Mouse (Mus musculus) myocyte (in vitro differentiated cells): ENCODE results near the gene Sept7. TPM values are rescaled to one million over a fixed set of nuclear protein-coding genes. Genes with fewer than 3 reads are reported as not detected.

Source experiments
- H3K27me3 ChIP-seq: one replicate; pipeline ENCODE4 v1.6.1; 2011; ENCODE audit not compliant: control insufficient read depth, insufficient read depth, insufficient read length
- H3K36me3 ChIP-seq: one replicate; pipeline ENCODE4 v1.6.1; 2011; ENCODE audit not compliant: control insufficient read depth, insufficient read depth
- H3K4me2 ChIP-seq: one replicate; pipeline ENCODE4 v1.6.1; 2011; ENCODE audit warnings: low read depth, control low read depth
- H3K4me3 ChIP-seq: one replicate; pipeline ENCODE4 v1.5.1; 2011; ENCODE audit warnings: mild to moderate bottlenecking, control low read depth, moderate library complexity
- H3K79me2 ChIP-seq: one replicate; pipeline ENCODE4 v1.6.1; 2011; ENCODE audit not compliant: control insufficient read depth, insufficient read depth
- H3ac ChIP-seq: one replicate; pipeline ENCODE4 v1.6.1; 2011; ENCODE audit not compliant: control insufficient read depth, insufficient read length
- CEBPB ChIP-seq: IDR thresholded peaks from 2 replicates; pipeline ENCODE4 v1.6.1; 2011; ENCODE audit warnings: mild to moderate bottlenecking, moderate library complexity; ENCODE audit not compliant: poor library complexity, insufficient read depth, severe bottlenecking
- E2F4 ChIP-seq: IDR thresholded peaks from one replicate; pipeline ENCODE4 v1.6.1; 2011; ENCODE audit warnings: mild to moderate bottlenecking, control low read depth, moderate library complexity; ENCODE audit not compliant: insufficient read depth
- MAX ChIP-seq: IDR thresholded peaks from one replicate; pipeline ENCODE4 v1.6.1; 2011; ENCODE audit warnings: low read depth, mild to moderate bottlenecking, control low read depth
- MYOD1 ChIP-seq, 3 experiments: IDR thresholded peaks; one replicate each; pipeline ENCODE4 v1.6.1; 2011; ENCODE audit warnings: control low read depth in 2 of 3, low read depth in 2 of 3, mild to moderate bottlenecking in 2 of 3, moderate library complexity in 1 of 3; ENCODE audit not compliant: insufficient read length in 2 of 3, control insufficient read depth in 1 of 3
- MYOG ChIP-seq, 3 experiments: IDR thresholded peaks; one replicate each; pipeline ENCODE4 v1.6.1; 2011; ENCODE audit warnings: control low read depth in 2 of 3, low read depth in 2 of 3, mild to moderate bottlenecking in 2 of 3; ENCODE audit not compliant: insufficient read length in 2 of 3, control insufficient read depth in 1 of 3, insufficient read depth in 1 of 3
- POLR2A ChIP-seq: IDR thresholded peaks from one replicate; pipeline ENCODE4 v1.6.1; 2011; ENCODE audit warnings: low read depth, mild to moderate bottlenecking, control low read depth, moderate library complexity; ENCODE audit not compliant: insufficient read length
- POLR2AphosphoS2 ChIP-seq: IDR thresholded peaks from one replicate; pipeline ENCODE4 v1.6.1; 2011; ENCODE audit warnings: low read depth, control low read depth; ENCODE audit not compliant: insufficient read length
- REST ChIP-seq: IDR thresholded peaks from one replicate; pipeline ENCODE4 v1.6.1; 2011; ENCODE audit warnings: mild to moderate bottlenecking, control low read depth, moderate library complexity; ENCODE audit not compliant: insufficient read depth, insufficient read length
- SRF ChIP-seq: IDR thresholded peaks from one replicate; pipeline ENCODE4 v1.6.1; 2011; ENCODE audit warnings: low read depth; ENCODE audit not compliant: control insufficient read depth, insufficient read length
- TCF12 ChIP-seq: IDR thresholded peaks from one replicate; pipeline ENCODE4 v1.6.1; 2011; ENCODE audit warnings: mild to moderate bottlenecking, control low read depth; ENCODE audit not compliant: poor library complexity, insufficient read depth, severe bottlenecking
- TCF3 ChIP-seq: IDR thresholded peaks from one replicate; pipeline ENCODE4 v1.6.1; 2011; ENCODE audit warnings: low read depth, control low read depth; ENCODE audit not compliant: insufficient read length
- USF1 ChIP-seq: IDR thresholded peaks from one replicate; pipeline ENCODE4 v1.6.1; 2011; ENCODE audit warnings: low read depth, mild to moderate bottlenecking, control low read depth, moderate library complexity
- polyA plus RNA-seq: library from polyadenylated mRNA; unstranded; fragments of >200 nt; fragmentation: generic; extraction: Trizol; gene quantifications from one replicate; pipeline ENCODE4 v1.2.1, GENCODE M21; 2012; ENCODE audit warnings: missing spikeins

Sept7 gene
- polyA plus RNA-seq, 1 experiment = 43.8 TPM

DNA sequence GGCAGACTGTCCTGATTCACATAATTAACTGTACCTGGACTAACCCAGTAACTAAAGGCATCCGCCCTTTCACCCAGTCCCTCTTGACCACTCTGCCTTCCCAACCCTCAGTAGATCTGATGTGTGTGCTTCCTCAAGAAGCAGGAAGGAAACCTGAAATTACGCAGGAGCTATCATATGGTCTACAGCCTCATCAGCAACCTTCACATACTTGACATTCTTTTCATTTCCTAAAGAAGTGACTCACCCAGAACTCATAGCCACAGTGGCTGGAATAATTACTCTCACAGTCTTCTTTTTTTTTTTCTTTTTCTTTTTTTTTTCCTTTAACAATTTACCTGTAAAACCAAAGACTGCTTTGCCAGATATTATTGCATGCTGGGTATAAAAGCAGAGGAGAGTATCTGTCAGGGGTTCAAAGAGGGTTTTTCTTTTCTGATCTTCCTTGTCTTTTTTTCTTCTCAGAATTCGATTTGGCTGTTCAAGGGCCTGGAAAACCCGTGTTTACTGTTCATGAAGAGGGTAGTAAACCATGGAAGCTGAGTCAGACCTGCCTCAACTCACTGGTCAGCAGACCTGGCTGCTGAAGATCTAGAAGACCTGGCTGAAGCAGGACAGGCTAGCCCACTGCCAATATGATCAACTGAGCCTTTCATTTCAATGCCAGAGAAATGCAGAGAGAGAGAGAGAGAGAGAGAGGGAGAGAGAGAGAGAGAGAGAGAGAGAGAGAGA, 8.1 kb upstream of the Sept7 start:
- no peak overlapping the region for H3K4me3 ChIP-seq
- no peaks in the 10 kb centered on the region for H3K27me3 ChIP-seq
- H3K79me2 ChIP-seq = no peaks in the 10 kb centered on the region
- no peak overlapping the region for H3ac ChIP-seq
- H3K4me2 ChIP-seq = peak overlapping the region; percentile 60
- TF ChIP-seq E2F4 = no peak
- TF ChIP-seq POLR2AphosphoS2 = no peak
- TF ChIP-seq MAX = no peak
- TF ChIP-seq TCF3 = no peak
- no peak for TF ChIP-seq USF1
- TF ChIP-seq SRF = no peak
- no peaks in the 10 kb centered on the region for H3K36me3 ChIP-seq

DNA sequence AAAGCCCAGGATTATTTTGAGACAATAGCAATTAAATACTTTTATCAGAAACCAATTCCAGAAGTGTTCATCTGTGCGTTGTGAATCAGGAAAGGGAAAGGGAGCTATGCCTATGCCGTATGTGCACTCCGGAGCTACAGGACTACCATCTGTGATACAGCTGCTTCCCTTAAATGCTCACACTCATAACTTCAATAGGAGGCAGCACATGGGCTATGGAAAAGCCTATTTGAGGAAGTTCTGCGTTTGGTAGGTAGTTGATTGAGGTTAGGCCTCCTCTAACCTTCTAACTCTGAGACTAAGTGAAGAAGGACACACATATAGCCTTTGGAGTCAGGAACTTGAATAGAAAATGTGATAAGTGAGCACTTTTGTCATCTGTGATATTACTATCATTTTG, 7.1 kb upstream of the Sept7 start:
- no peaks in the 10 kb centered on the region for H3K36me3 ChIP-seq
- no peak overlapping the region for H3K4me2 ChIP-seq
- no peak overlapping the region for H3K4me3 ChIP-seq
- H3K27me3 ChIP-seq = no peaks in the 10 kb centered on the region
- no peak overlapping the region for H3ac ChIP-seq
- TF ChIP-seq MAX = no peak
- TF ChIP-seq USF1 = no peak
- no peak for TF ChIP-seq REST
- TF ChIP-seq TCF12 = no peak
- no peak for TF ChIP-seq POLR2A
- TF ChIP-seq TCF3 = no peak
- TF ChIP-seq E2F4 = no peak
- H3K79me2 ChIP-seq = no peaks in the 10 kb centered on the region

DNA sequence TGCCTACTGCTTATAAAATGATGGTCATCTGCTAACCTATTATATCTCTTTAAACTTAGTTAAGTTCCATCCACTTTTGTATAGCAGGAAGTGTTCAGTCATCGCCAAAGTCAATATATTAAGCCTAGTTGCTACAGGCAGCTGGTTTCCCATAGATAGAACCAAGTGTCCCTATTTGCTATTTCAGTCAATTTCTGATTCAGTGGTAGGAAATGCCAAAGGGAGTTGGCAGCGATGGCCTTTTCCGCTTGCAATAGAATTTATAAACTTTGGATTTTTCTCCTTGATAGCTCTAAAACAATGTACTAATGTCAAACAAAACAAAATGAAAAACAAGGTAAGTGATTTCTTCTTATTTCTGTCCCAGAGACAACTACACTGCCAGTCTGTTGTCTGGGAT, 5.7 kb upstream of the Sept7 start:
- Histone ChIP-seq H3K36me3 (no peaks in the 10 kb centered on the region), H3K4me3 (no peak overlapping the region), H3ac (no peak overlapping the region), H3K4me2 (no peak overlapping the region), H3K27me3 (no peaks in the 10 kb centered on the region), H3K79me2 (peaks cover 8% of the 10 kb centered on the region)
- TF ChIP-seq CEBPB (no peak), POLR2A (no peak), TCF12 (no peak), E2F4 (no peak), MAX (no peak), TCF3 (no peak), MYOD1 (IDR thresholded peaks at IDR 0.05; ENCODE audit: control insufficient read depth in 1 of 3, insufficient read length in 2 of 3, low read depth in 2 of 3) (no peak), SRF (no peak), USF1 (no peak), MYOG (IDR thresholded peaks at IDR 0.05; ENCODE audit: control insufficient read depth in 1 of 3, insufficient read depth in 1 of 3, insufficient read length in 2 of 3, low read depth in 2 of 3) (no peak), REST (no peak), POLR2AphosphoS2 (no peak)

DNA sequence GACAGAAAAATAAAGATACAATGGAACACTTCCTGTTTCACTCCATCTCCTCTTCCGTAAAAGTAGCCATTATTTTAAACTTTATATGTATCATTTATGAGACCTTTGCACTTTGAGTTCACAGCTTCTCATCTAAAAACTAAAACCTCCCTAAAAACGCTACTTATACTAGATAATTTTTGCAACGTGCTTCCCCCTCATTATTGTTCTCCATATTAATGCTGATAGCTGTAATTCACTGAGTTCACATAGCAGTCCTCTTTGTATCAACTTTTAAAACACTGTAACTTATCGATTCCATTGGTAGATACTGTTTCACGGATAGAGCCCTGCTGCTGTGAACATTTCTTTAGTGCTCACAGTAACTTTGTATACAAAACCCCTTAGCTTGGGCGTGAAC, 1.1 kb upstream of the Sept7 start:
- Histone ChIP-seq H3K79me2 (peaks cover 42% of the 10 kb centered on the region), H3K4me2 (peak overlapping the region; percentile 75), H3K36me3 (no peaks in the 10 kb centered on the region), H3K4me3 (peak overlapping the region; percentile 85), H3K27me3 (no peaks in the 10 kb centered on the region), H3ac (peak overlapping the region; percentile 91)
- no peak for TF ChIP-seq TCF12
- TF ChIP-seq POLR2A = no peak
- no peak for TF ChIP-seq REST
- TF ChIP-seq CEBPB = no peak
- no peak for TF ChIP-seq USF1
- TF ChIP-seq MAX = no peak
- TF ChIP-seq SRF = no peak
- TF ChIP-seq E2F4 = no peak
- no peak for TF ChIP-seq POLR2AphosphoS2
- TF ChIP-seq MYOG (IDR thresholded peaks at IDR 0.05; ENCODE audit: control insufficient read depth in 1 of 3, insufficient read depth in 1 of 3, insufficient read length in 2 of 3, low read depth in 2 of 3) = no peak
- TF ChIP-seq MYOD1 (IDR thresholded peaks at IDR 0.05; ENCODE audit: control insufficient read depth in 1 of 3, insufficient read length in 2 of 3, low read depth in 2 of 3) = no peak
- TF ChIP-seq TCF3 = no peak

DNA sequence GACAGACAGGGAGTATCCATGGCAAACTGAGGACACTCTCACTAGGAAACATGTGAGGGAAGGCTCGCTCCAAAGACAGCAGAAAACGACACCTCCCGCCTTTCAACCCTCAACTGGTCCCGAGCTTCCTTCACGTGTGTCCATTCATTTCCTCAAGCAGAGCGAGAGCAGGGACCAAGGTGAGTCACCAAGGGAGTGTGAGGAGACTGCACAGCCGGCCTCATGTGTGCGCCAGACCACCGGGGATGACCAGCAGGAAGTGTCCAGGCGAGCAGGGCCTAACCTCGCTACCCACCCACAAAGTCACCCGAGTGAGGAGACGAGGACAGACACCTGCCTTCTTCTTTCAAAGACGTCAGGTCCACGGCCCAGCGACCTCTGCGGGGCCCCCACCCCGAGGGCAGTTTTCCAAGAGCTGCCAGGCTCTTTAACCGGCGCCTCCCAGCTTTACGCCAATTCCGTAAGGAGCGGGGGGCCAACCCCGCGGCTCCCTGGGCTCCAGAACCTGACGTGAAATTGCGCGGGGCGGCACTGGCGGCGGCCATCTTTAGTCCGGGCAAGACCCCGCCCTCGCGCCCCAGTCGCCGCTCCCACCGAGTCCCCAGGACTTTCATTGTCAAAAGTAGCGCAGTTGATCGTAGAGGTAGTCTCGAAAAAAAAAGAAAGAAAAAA, 492 bp upstream of the Sept7 start:
- TF ChIP-seq SRF (no peak), MYOG (IDR thresholded peaks at IDR 0.05; ENCODE audit: control insufficient read depth in 1 of 3, insufficient read depth in 1 of 3, insufficient read length in 2 of 3, low read depth in 2 of 3) (peak in 2 of 3 experiments; percentile 9 to 50), POLR2A (peak; percentile 69), MYOD1 (IDR thresholded peaks at IDR 0.05; ENCODE audit: control insufficient read depth in 1 of 3, insufficient read length in 2 of 3, low read depth in 2 of 3) (peak in 2 of 3 experiments; percentile 42 to 55)
- Histone ChIP-seq H3ac (peak overlapping the region; percentile 91), H3K4me2 (peak overlapping the region; percentile 75)

More for the DNA sequence above, 492 bp upstream of the Sept7 start:
- Histone ChIP-seq H3K79me2 (peaks cover 48% of the 10 kb centered on the region), H3K4me3 (peak overlapping the region; percentile 85), H3K27me3 (no peaks in the 10 kb centered on the region), H3K36me3 (no peaks in the 10 kb centered on the region)
